Mouse (Mus musculus): Measurements from ENCODE around the gene Smad3. TPM values are rescaled to one million over a fixed set of nuclear protein-coding genes. Genes with fewer than 3 reads are reported as not detected.

The Smad3 gene
- polyA plus RNA-seq, 1 experiment, result 6.1 TPM

GRCm38 (mm10) chr9:63772452-63772851, 14.7 kb upstream of the Smad3 start:
- H3K27me3 ChIP-seq (ENCODE audit: control insufficient read depth, insufficient read depth, low read length), result no peaks in the 10 kb centered on the region
- no peak overlapping the region for H3K27ac ChIP-seq (ENCODE audit: control insufficient read depth, insufficient read depth, low read depth, low read length)
- no peak for TF ChIP-seq CTCF (IDR thresholded peaks at IDR 0.05; ENCODE audit: control insufficient read depth, insufficient read depth, insufficient replicate concordance, low read depth, low read length)
- no peak for TF ChIP-seq POLR2A (IDR thresholded peaks at IDR 0.05; ENCODE audit: control insufficient read depth, low read depth, low read length)
- no peaks in the 10 kb centered on the region; the same call in 1 of the 2 replicates for H3K4me1 ChIP-seq (ENCODE audit: control insufficient read depth, insufficient read depth, low read length)
- H3K36me3 ChIP-seq (ENCODE audit: control insufficient read depth, insufficient read depth, low read length), result no peaks in the 10 kb centered on the region
- H3K4me3 ChIP-seq (ENCODE audit: control insufficient read depth, low read depth, low read length), result no peak overlapping the region

DNA sequence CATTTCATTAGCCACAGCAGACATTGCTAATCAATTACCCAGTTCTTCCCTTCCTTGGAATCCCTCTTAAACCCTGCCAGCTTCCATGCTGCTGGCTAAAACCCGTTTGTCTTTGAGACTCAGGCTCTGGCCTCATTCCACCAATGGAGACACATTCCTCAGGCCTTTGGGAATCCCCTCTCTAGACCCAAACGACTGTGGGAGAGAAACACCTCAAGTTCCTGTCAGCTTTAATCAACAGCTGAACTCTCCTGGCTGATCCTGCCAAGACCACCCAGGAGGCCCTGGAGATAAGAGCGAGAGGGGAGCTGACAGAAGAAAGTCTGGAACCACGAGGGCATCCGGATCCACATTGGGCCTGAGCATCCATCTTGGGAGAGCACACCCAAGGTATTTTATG, 13.9 kb upstream of the Smad3 start:
- Histone ChIP-seq H3K36me3 (ENCODE audit: control insufficient read depth, insufficient read depth, low read length) (no peaks in the 10 kb centered on the region), H3K27ac (ENCODE audit: control insufficient read depth, insufficient read depth, low read depth, low read length) (no peak overlapping the region), H3K4me1 (ENCODE audit: control insufficient read depth, insufficient read depth, low read length) (no peaks in the 10 kb centered on the region; the same call in 1 of the 2 replicates), H3K27me3 (ENCODE audit: control insufficient read depth, insufficient read depth, low read length) (no peaks in the 10 kb centered on the region), H3K4me3 (ENCODE audit: control insufficient read depth, low read depth, low read length) (no peak overlapping the region)
- TF ChIP-seq POLR2A (IDR thresholded peaks at IDR 0.05; ENCODE audit: control insufficient read depth, low read depth, low read length), result no peak
- no peak for TF ChIP-seq CTCF (IDR thresholded peaks at IDR 0.05; ENCODE audit: control insufficient read depth, insufficient read depth, insufficient replicate concordance, low read depth, low read length)

- Histone ChIP-seq H3K27me3 (ENCODE audit: control insufficient read depth, insufficient read depth, low read length) (no peaks in the 10 kb centered on the region), H3K36me3 (ENCODE audit: control insufficient read depth, insufficient read depth, low read length) (no peaks in the 10 kb centered on the region), H3K4me1 (ENCODE audit: control insufficient read depth, insufficient read depth, low read length) (peaks cover 8% of the 10 kb centered on the region), H3K4me3 (ENCODE audit: control insufficient read depth, low read depth, low read length) (no peak overlapping the region), H3K27ac (ENCODE audit: control insufficient read depth, insufficient read depth, low read depth, low read length) (no peak overlapping the region)
- TF ChIP-seq CTCF (IDR thresholded peaks at IDR 0.05; ENCODE audit: control insufficient read depth, insufficient read depth, insufficient replicate concordance, low read depth, low read length), result peak; percentile 5; the same call in 1 of the 2 replicates
- no peak for TF ChIP-seq POLR2A (IDR thresholded peaks at IDR 0.05; ENCODE audit: control insufficient read depth, low read depth, low read length)
Observed at GRCm38 (mm10) chr9:63761367-63762094, 3.7 kb upstream of the Smad3 start.

DNA sequence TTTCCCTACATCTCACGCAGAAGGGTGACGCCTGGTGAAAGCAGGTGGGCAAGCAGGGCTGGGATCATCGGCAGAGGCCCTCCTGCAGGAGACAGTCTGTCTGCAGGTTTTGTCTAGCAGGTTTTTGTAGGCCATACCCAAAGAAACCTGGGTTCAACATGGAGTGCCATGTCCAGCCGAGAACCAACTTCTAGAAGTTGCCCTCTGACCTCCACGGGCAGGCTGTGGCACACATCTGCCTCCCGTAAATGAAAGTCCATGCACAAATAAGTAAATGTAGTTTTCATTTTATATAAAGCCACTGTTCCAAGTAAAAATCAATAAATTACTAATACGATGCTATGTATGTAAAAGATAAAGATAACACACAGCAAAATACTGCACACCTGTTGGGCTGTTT, 3.0 kb upstream of the Smad3 start:
- peaks cover 8% of the 10 kb centered on the region for H3K4me1 ChIP-seq (ENCODE audit: control insufficient read depth, insufficient read depth, low read length)
- H3K4me3 ChIP-seq (ENCODE audit: control insufficient read depth, low read depth, low read length), result no peak overlapping the region

GRCm38 (mm10) chr9:63759973-63760722, 2.4 kb upstream of the Smad3 start:
- Histone ChIP-seq H3K36me3 (ENCODE audit: control insufficient read depth, insufficient read depth, low read length) (no peaks in the 10 kb centered on the region), H3K4me1 (ENCODE audit: control insufficient read depth, insufficient read depth, low read length) (peaks cover 8% of the 10 kb centered on the region), H3K4me3 (ENCODE audit: control insufficient read depth, low read depth, low read length) (no peak overlapping the region), H3K27me3 (ENCODE audit: control insufficient read depth, insufficient read depth, low read length) (no peaks in the 10 kb centered on the region), H3K27ac (ENCODE audit: control insufficient read depth, insufficient read depth, low read depth, low read length) (no peak overlapping the region)
- TF ChIP-seq CTCF (IDR thresholded peaks at IDR 0.05; ENCODE audit: control insufficient read depth, insufficient read depth, insufficient replicate concordance, low read depth, low read length) (no peak), POLR2A (IDR thresholded peaks at IDR 0.05; ENCODE audit: control insufficient read depth, low read depth, low read length) (no peak)

More for the DNA sequence above, 3.0 kb upstream of the Smad3 start:
- Histone ChIP-seq H3K27me3 (ENCODE audit: control insufficient read depth, insufficient read depth, low read length) (no peaks in the 10 kb centered on the region), H3K27ac (ENCODE audit: control insufficient read depth, insufficient read depth, low read depth, low read length) (no peak overlapping the region), H3K36me3 (ENCODE audit: control insufficient read depth, insufficient read depth, low read length) (no peaks in the 10 kb centered on the region)
- TF ChIP-seq POLR2A (IDR thresholded peaks at IDR 0.05; ENCODE audit: control insufficient read depth, low read depth, low read length), result no peak
- no peak for TF ChIP-seq CTCF (IDR thresholded peaks at IDR 0.05; ENCODE audit: control insufficient read depth, insufficient read depth, insufficient replicate concordance, low read depth, low read length)

DNA sequence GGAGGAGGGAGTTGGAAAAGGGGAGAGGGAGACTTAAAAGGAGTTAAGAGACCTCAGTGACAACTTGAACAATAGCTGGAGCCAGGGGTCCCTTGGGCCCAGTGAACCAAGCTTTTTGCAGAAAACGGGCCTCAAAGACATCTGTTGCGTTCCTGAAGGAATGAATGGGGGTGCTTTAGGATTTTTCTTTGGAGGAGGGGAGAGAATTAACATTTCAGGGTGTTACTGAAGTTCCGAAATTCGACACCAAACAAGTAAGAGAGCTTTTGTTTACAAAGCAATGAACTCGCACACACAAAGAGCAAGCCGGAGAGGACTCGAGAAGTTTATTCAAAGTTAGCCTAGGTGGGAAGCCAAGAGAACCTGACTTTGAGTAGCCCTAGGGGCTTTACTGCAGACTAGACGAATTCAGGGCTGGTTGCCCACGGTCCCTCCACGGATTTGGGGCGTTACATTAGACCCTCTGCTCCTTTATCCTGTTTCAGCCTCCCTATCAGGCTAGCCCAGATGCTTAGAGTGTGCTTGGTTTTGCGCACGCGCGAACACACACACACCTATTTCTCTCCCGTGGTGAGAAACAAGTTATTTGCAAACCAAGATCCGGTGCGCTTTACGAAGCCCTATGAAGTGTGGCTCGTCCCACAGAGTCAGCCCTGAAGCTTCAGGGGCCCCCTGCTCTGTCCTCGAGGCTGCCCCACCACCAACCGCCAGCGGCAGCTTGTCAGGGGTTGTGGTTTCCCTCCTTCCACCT, 1.0 kb upstream of the Smad3 start:
- Histone ChIP-seq H3K27me3 (ENCODE audit: control insufficient read depth, insufficient read depth, low read length) (no peaks in the 10 kb centered on the region), H3K36me3 (ENCODE audit: control insufficient read depth, insufficient read depth, low read length) (no peaks in the 10 kb centered on the region), H3K4me1 (ENCODE audit: control insufficient read depth, insufficient read depth, low read length) (peaks cover 8% of the 10 kb centered on the region), H3K4me3 (ENCODE audit: control insufficient read depth, low read depth, low read length) (peak overlapping the region; percentile 86), H3K27ac (ENCODE audit: control insufficient read depth, insufficient read depth, low read depth, low read length) (peak overlapping the region; percentile 22; the same call in 1 of the 2 replicates)
- no peak for TF ChIP-seq POLR2A (IDR thresholded peaks at IDR 0.05; ENCODE audit: control insufficient read depth, low read depth, low read length)
- no peak for TF ChIP-seq CTCF (IDR thresholded peaks at IDR 0.05; ENCODE audit: control insufficient read depth, insufficient read depth, insufficient replicate concordance, low read depth, low read length)

- H3K27me3 ChIP-seq (ENCODE audit: control insufficient read depth, insufficient read depth, low read length), result no peaks in the 10 kb centered on the region
- H3K4me1 ChIP-seq (ENCODE audit: control insufficient read depth, insufficient read depth, low read length), result peaks cover 8% of the 10 kb centered on the region
- peak overlapping the region; percentile 68; the same call in 1 of the 2 replicates for H3K27ac ChIP-seq (ENCODE audit: control insufficient read depth, insufficient read depth, low read depth, low read length)
- H3K4me3 ChIP-seq (ENCODE audit: control insufficient read depth, low read depth, low read length), result peak overlapping the region; percentile 86
- H3K36me3 ChIP-seq (ENCODE audit: control insufficient read depth, insufficient read depth, low read length), result no peaks in the 10 kb centered on the region
- TF ChIP-seq CTCF (IDR thresholded peaks at IDR 0.05; ENCODE audit: control insufficient read depth, insufficient read depth, insufficient replicate concordance, low read depth, low read length) (no peak), POLR2A (IDR thresholded peaks at IDR 0.05; ENCODE audit: control insufficient read depth, low read depth, low read length) (no peak)
Observed at GRCm38 (mm10) chr9:63757462-63757772, 377 bp downstream of the Smad3 start.
